Mouse (Mus musculus) ES-E14 (cell line): ENCODE results near the gene Gsg1l.

Source experiments
- CHD2 ChIP-seq: IDR thresholded peaks from 2 replicates; pipeline ENCODE4 v1.6.1; 2014; ENCODE audit warnings: mild to moderate bottlenecking, low read depth, low read length, inconsistent platforms
- HCFC1 ChIP-seq: IDR thresholded peaks from 2 replicates; pipeline ENCODE4 v1.6.1; 2012; ENCODE audit warnings: low read length, inconsistent platforms, borderline replicate concordance; ENCODE audit not compliant: insufficient read depth
- MAFK ChIP-seq: IDR thresholded peaks from 2 replicates; pipeline ENCODE4 v1.6.1; 2014; ENCODE audit warnings: mild to moderate bottlenecking, low read depth, low read length, inconsistent platforms; ENCODE audit not compliant: insufficient read depth
- ZC3H11A ChIP-seq: IDR thresholded peaks from 2 replicates; pipeline ENCODE4 v1.6.1; 2012; ENCODE audit warnings: low read depth, mild to moderate bottlenecking, inconsistent platforms, low read length, borderline replicate concordance
- ZNF384 ChIP-seq: IDR thresholded peaks from 2 replicates; pipeline ENCODE4 v1.6.1; 2012; ENCODE audit warnings: low read depth, low read length, inconsistent platforms

- TF ChIP-seq ZNF384 (no peak), ZC3H11A (no peak), CHD2 (no peak), HCFC1 (no peak), MAFK (no peak)
These were observed 4.1 kb upstream of the Gsg1l start for GRCm38 (mm10) chr7:126086321-126086741.
